Mouse (Mus musculus) intestine, postnatal 0 days (tissue): Measurements from ENCODE around the gene Stx3. TPM values are rescaled to one million over a fixed set of nuclear protein-coding genes. Genes with fewer than 3 reads are reported as not detected.
A peak's percentile ranks its signal among the peaks of the same experiment; 100 is the strongest.

Source experiments
- ATAC-seq: fragments of 200-750 bp; cut with Nextera tagmentation; 2 replicates; pipeline ENCODE4 v1.8.0; 2017; ENCODE audit warnings: mild to moderate bottlenecking, moderate TSS enrichment, moderate library complexity
- H3K27ac ChIP-seq: fragments of 300-500 bp; sonication (generic); 2 replicates; pipeline ENCODE4 v1.5.1; 2014; ENCODE audit warnings: mild to moderate bottlenecking, low read depth, low read length, moderate library complexity
- H3K27me3 ChIP-seq: fragments of 300-500 bp; sonication (generic); replicated peaks from 2 replicates; pipeline ENCODE4 v1.6.1; 2014; ENCODE audit warnings: low read length, mixed read lengths; ENCODE audit not compliant: control insufficient read depth, insufficient read depth
- H3K36me3 ChIP-seq: fragments of 300-500 bp; sonication (generic); 2 replicates; pipeline ENCODE4 v1.6.1; 2014; ENCODE audit warnings: mild to moderate bottlenecking, moderate library complexity; ENCODE audit not compliant: control insufficient read depth, insufficient read depth
- H3K4me1 ChIP-seq: fragments of 300-500 bp; sonication (generic); replicated peaks from 2 replicates; pipeline ENCODE4 v1.6.1; 2014; ENCODE audit warnings: antibody characterized with exemption, low read length, mixed read lengths; ENCODE audit not compliant: control insufficient read depth, insufficient read depth
- H3K4me2 ChIP-seq: fragments of 300-500 bp; sonication (generic); replicated peaks from 2 replicates; pipeline ENCODE4 v1.6.1; 2014; ENCODE audit warnings: low read depth, mild to moderate bottlenecking, moderate library complexity
- H3K4me3 ChIP-seq: fragments of 300-500 bp; sonication (generic); 2 replicates; pipeline ENCODE4 v1.5.1; 2014; ENCODE audit warnings: low read depth, low read length
- H3K9ac ChIP-seq: fragments of 300-500 bp; sonication (generic); 2 replicates; pipeline ENCODE4 v1.6.1; 2014; ENCODE audit warnings: mild to moderate bottlenecking, low read depth, low read length
- H3K9me3 ChIP-seq: fragments of 300-500 bp; sonication (generic); 2 replicates; pipeline ENCODE4 v1.6.1; 2016; ENCODE audit warnings: mixed run types; ENCODE audit not compliant: control insufficient read depth
- CTCF ChIP-seq: sonication (generic); IDR thresholded peaks from 2 replicates; pipeline ENCODE4 v1.5.1; 2016; ENCODE audit warnings: low read depth, mild to moderate bottlenecking, control low read depth, antibody characterized with exemption, moderate library complexity
- WGBS: fragments of 180-500 bp; shearing (Covaris S2); extraction: QIAGEN DNeasy Blood & Tissue Kit; methylation state at CpG from one replicate; pipeline ENCODE4 v1.1.7; 2014; 5-methylcytosine and 5-hydroxymethylcytosine counted together
- polyA plus RNA-seq: library from polyadenylated mRNA; unstranded; fragments of >200 nt; fragmentation: Nextera tagmentation; extraction: Ambion mirVana; gene quantifications from 2 replicates; pipeline ENCODE4 v1.2.1, GENCODE M21; 2015

Stx3 gene
- polyA plus RNA-seq, 1 experiment from 2014 or later, result 125 TPM

GRCm38 (mm10) chr19:11816706-11817105 is 2.5 kb downstream of the Stx3 start:
- 32% methylated on average over 6 of the region's 6 CpGs for WGBS
- Histone ChIP-seq H3K9me3 (no peaks in the 10 kb centered on the region), H3K4me3 (peak overlapping the region; percentile 90; the same call in 1 of the 2 replicates), H3K4me2 (peak overlapping the region; percentile 82), H3K36me3 (no peaks in the 10 kb centered on the region; the same call in 1 of the 2 replicates), H3K4me1 (peaks cover 3% of the 10 kb centered on the region; the same call in 1 of the 2 replicates), H3K27me3 (no peaks in the 10 kb centered on the region), H3K27ac (peak overlapping the region; percentile 99), H3K9ac (peak overlapping the region; percentile 93)
- TF ChIP-seq CTCF, result no peak
- ATAC-seq, result no peak

- Histone ChIP-seq H3K27me3 (no peaks in the 10 kb centered on the region), H3K9ac (no peak overlapping the region), H3K9me3 (no peaks in the 10 kb centered on the region), H3K4me3 (no peak overlapping the region), H3K36me3 (no peaks in the 10 kb centered on the region; the same call in 1 of the 2 replicates), H3K27ac (peak overlapping the region; percentile 99), H3K4me1 (peaks cover 3% of the 10 kb centered on the region; the same call in 1 of the 2 replicates), H3K4me2 (no peak overlapping the region)
- no peak for TF ChIP-seq CTCF
- 56% methylated on average over 6 of the region's 6 CpGs for WGBS
- ATAC-seq, result peak; percentile 60
Observed at GRCm38 (mm10) chr19:11814742-11815333, 4.4 kb downstream of the Stx3 start.

DNA sequence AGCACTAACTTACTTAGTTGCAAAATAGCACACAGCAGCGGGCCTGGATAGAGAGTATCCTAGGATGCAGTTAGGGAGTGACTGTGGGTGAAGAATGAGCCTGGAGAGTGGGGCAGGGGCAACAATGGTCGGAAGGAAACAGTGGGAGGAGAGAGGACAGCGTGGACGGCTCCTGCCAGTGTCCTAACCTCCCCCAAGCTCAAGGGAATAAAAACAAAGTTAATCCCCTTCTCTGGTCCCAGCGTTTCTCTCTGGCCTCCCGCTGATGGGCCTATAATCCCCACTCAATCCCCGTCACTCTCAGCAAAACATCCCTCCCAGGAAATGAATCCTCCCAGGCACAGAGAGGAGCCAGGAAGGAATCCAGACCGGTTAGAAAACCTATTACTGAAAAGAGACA is 5.6 kb downstream of the Stx3 start:
- Histone ChIP-seq H3K27ac (peak overlapping the region; percentile 60), H3K9me3 (no peaks in the 10 kb centered on the region), H3K4me2 (no peak overlapping the region), H3K27me3 (no peaks in the 10 kb centered on the region), H3K4me1 (no peaks in the 10 kb centered on the region; the same call in 1 of the 2 replicates), H3K4me3 (no peak overlapping the region), H3K36me3 (no peaks in the 10 kb centered on the region; the same call in 1 of the 2 replicates), H3K9ac (no peak overlapping the region)
- ATAC-seq, result no peak
- TF ChIP-seq CTCF, result no peak
- 43% methylated on average over 8 of the region's 8 CpGs for WGBS

DNA sequence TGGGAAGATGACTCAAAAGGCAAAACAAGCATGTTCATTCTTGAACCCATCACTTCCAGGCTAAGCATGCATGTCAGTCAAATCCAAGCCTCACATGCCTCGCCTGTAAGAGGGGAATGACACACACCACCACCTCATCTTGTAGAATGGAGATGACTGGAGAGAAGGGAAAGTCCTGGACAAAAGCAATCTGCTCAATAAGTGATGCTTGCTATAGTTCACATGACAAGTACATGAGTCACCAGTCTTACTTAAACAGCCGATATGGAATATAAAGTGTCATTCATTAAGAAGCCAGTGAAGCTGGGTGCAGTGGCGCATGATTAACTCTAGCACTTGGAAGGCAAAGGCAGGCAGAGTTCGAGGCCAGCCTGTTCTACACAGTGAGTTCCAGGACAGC is 6.1 kb downstream of the Stx3 start:
- Histone ChIP-seq H3K9me3 (no peaks in the 10 kb centered on the region), H3K27ac (peak overlapping the region; percentile 60; the same call in 1 of the 2 replicates), H3K4me2 (no peak overlapping the region), H3K9ac (no peak overlapping the region), H3K4me3 (no peak overlapping the region), H3K36me3 (no peaks in the 10 kb centered on the region; the same call in 1 of the 2 replicates), H3K4me1 (no peaks in the 10 kb centered on the region; the same call in 1 of the 2 replicates), H3K27me3 (no peaks in the 10 kb centered on the region)
- WGBS, result 48% methylated on average over 4 of the region's 4 CpGs
- no peak for TF ChIP-seq CTCF
- peak; percentile 31 for ATAC-seq

- no peak overlapping the region for H3K4me2 ChIP-seq
- H3K36me3 ChIP-seq, result no peaks in the 10 kb centered on the region; the same call in 1 of the 2 replicates
- no peaks in the 10 kb centered on the region; the same call in 1 of the 2 replicates for H3K4me1 ChIP-seq
- 45% methylated on average over 5 of the region's 5 CpGs for WGBS
- H3K9ac ChIP-seq, result no peak overlapping the region
- 0 out of 2 replicates have a peak, but pooled peaks have one; percentile 20 for ATAC-seq
- no peak overlapping the region for H3K27ac ChIP-seq
- H3K9me3 ChIP-seq, result no peaks in the 10 kb centered on the region
- no peaks in the 10 kb centered on the region for H3K27me3 ChIP-seq
- H3K4me3 ChIP-seq, result no peak overlapping the region
- TF ChIP-seq CTCF, result no peak
Observed at GRCm38 (mm10) chr19:11811688-11812365, 7.4 kb downstream of the Stx3 start.

DNA sequence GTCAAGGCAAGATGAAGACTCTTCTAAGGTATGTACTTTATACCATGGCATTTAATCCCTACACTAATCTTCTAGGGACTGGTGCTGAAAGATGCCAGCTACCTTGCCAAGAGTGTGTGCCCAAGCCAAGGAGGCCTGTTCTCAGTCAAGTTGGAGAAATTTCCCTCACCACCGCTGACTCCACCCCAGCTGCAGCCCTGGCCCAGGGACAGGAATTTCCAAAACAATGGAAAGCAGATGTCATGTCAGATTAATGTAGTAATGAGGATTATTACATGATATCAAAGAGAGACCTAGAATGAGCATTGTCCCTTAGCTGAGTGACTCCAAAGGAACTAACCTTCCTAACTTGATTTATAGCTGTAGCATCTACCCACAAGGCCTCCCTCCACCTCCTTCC is 8.3 kb downstream of the Stx3 start:
- H3K27ac ChIP-seq, result no peak overlapping the region
- H3K9me3 ChIP-seq, result no peaks in the 10 kb centered on the region
- H3K36me3 ChIP-seq, result no peaks in the 10 kb centered on the region; the same call in 1 of the 2 replicates
- no peak overlapping the region for H3K4me3 ChIP-seq
- H3K9ac ChIP-seq, result no peak overlapping the region
- H3K27me3 ChIP-seq, result no peaks in the 10 kb centered on the region
- WGBS, result 54% methylated on average over 1 of the region's 1 CpGs
- H3K4me2 ChIP-seq, result no peak overlapping the region
- H3K4me1 ChIP-seq, result no peaks in the 10 kb centered on the region; the same call in 1 of the 2 replicates
- no peak for ATAC-seq
- TF ChIP-seq CTCF, result no peak
